Mouse (Mus musculus) effector memory CD4-positive, alpha-beta T cell, adult 5 months (primary cell): ENCODE measurements around the gene Paqr8. TPM values are rescaled to one million over a fixed set of nuclear protein-coding genes. Genes with fewer than 3 reads are reported as not detected.

Source experiments
- polyA plus RNA-seq: library from polyadenylated mRNA; unstranded; fragments of 100-300 nt; shearing (Covaris generic); gene quantifications from one replicate; pipeline ENCODE4 v1.2.1, GENCODE M21; 2017

Paqr8 gene
- polyA plus RNA-seq, result 2.0 TPM

DNA sequence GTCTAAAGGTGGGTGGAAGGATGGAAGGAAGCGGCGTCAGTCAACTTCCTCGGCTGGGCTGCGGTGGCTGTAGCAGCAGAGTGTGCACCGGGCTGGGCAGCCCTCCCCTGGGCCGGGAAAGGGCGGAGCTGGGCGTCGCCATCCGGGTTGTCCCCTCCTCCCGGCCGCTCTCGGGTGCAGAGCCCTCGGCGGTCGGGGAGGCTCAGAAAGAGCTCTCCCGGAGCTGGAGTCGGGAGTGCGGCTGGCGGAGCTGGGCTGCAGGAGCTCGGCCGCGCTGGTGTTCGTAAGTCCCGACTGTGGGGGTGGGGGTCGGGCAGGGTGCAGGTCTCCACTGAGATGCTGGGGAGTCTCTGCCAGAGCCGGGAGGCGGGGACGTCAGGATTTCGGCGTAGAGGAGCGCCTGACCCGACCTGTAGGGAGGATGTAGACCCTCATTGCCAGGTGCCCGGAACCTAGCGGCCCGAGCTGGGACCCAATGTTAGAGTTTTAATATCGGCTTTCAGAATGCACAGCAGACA is at the start of gene Paqr8:
Paqr8 (plus strand) TSS at position 203 of the 518 bp plus-strand sequence.

DNA sequence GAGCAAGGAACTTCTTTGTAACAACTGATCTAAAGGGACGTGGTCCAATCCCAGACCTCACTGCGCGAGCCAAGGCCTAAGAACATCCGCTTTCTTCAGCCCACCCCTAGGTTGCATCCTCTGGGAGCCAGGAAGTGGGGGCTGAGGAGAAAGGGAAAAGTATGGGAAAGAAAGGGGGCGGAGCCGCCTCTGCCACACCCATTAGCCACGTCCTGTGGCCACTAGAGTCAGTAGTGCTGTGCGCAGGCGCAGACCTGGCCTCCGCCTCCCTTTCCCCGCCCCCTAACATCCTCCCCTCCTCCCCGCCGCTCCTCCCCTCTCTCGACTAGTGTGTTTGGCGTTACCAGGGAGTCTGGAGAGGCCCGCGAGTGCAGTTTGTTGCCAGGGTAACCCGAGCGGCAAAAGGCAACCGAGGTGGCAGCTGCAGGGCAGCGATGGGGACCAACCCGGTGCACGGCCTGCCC is 60.9 kb downstream of the Paqr8 start, which contains the start of gene Efhc1:
Efhc1 (plus strand) TSS at position 327 of the 464 bp plus-strand sequence.

Other genes with a start within 250 kb of the Paqr8 start
- gene Il17a, start 159.7 kb upstream of the Paqr8 start, polyA plus RNA-seq, result not detected
- not detected for gene Il17f, start 100.0 kb upstream of the Paqr8 start, polyA plus RNA-seq
- 33.6 TPM for gene Mcm3, start 70.3 kb upstream of the Paqr8 start, polyA plus RNA-seq
- gene Efhc1, start 61.0 kb downstream of the Paqr8 start, polyA plus RNA-seq, result 0.17 TPM
- gene Tram2, start 188.6 kb downstream of the Paqr8 start, polyA plus RNA-seq, result 2.8 TPM